Mouse (Mus musculus): Measurements from ENCODE around the gene Cldn1. TPM values are rescaled to one million over a fixed set of nuclear protein-coding genes. Genes with fewer than 3 reads are reported as not detected.

Gene Cldn1
- polyA plus RNA-seq, 1 experiment from 2014 or later: 10.4 TPM

- no peak overlapping the region for H3K4me3 ChIP-seq (ENCODE audit: low read length)
- WGBS: 80% methylated on average over 1 of the region's 1 CpGs
- H3K4me1 ChIP-seq (ENCODE audit: control insufficient read depth, insufficient read depth, low read depth, low read length): no peaks in the 10 kb centered on the region; the same call in 1 of the 2 replicates
- H3K27me3 ChIP-seq (replicated peaks; ENCODE audit: control insufficient read depth, insufficient read depth, low read length): no peaks in the 10 kb centered on the region; the same call in 1 of the 2 replicates
- H3K36me3 ChIP-seq (ENCODE audit: control insufficient read depth, insufficient read depth, low read length): no peaks in the 10 kb centered on the region
- no peaks in the 10 kb centered on the region for H3K9me3 ChIP-seq (ENCODE audit: control insufficient read depth, low read length)
- no peak overlapping the region for H3K4me2 ChIP-seq (ENCODE audit: low read length)
- ATAC-seq: no peak
- no peak overlapping the region for H3K9ac ChIP-seq (ENCODE audit: low read depth, low read length)
- no peak overlapping the region for H3K27ac ChIP-seq (ENCODE audit: low read depth, low read length)
Observed at GRCm38 (mm10) chr16:26370127-26370526, 1.5 kb downstream of the Cldn1 start.

DNA sequence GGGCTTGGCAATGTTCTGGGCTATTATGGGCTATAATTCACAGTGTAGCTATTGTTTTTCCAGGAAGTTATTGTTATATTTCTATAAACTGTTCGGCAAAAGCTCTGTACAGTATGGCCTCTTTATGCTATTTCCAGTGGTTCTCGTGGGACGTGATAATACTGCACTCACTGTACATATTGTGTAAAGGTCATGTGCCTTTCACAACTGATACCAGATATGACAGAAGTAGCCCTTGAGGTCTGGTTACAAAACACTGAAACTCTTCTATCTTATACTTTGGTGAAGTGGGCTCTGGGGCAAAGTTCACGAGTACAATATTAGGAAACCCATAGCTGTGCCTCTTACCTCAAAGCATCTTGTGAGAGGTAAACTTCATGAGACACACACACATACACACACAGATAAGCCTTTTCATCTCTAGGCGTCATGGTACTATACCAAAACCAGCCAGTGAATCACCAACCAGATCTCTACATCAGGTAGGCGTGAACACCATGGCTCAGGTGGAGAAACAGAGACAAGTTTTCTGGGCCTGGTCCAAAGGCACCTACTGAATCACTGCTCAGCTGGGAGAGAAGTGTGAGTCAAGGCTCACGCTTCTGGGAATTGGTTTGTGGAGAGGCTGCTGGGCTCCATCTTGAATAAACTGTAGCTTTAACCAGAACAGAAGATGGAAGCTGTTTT is 2.5 kb downstream of the Cldn1 start:
- no peaks in the 10 kb centered on the region for H3K9me3 ChIP-seq (ENCODE audit: control insufficient read depth, low read length)
- WGBS: 87% methylated on average over 7 of the region's 7 CpGs
- H3K27ac ChIP-seq (ENCODE audit: low read depth, low read length): no peak overlapping the region
- H3K4me3 ChIP-seq (ENCODE audit: low read length): no peak overlapping the region
- no peak for ATAC-seq
- H3K4me2 ChIP-seq (ENCODE audit: low read length): no peak overlapping the region
- no peaks in the 10 kb centered on the region for H3K36me3 ChIP-seq (ENCODE audit: control insufficient read depth, insufficient read depth, low read length)
- H3K9ac ChIP-seq (ENCODE audit: low read depth, low read length): no peak overlapping the region
- H3K4me1 ChIP-seq (ENCODE audit: control insufficient read depth, insufficient read depth, low read depth, low read length): no peaks in the 10 kb centered on the region; the same call in 1 of the 2 replicates
- no peaks in the 10 kb centered on the region; the same call in 1 of the 2 replicates for H3K27me3 ChIP-seq (replicated peaks; ENCODE audit: control insufficient read depth, insufficient read depth, low read length)

- Histone ChIP-seq H3K4me2 (ENCODE audit: low read length) (no peak overlapping the region), H3K4me3 (ENCODE audit: low read length) (no peak overlapping the region), H3K4me1 (ENCODE audit: control insufficient read depth, insufficient read depth, low read depth, low read length) (no peaks in the 10 kb centered on the region; the same call in 1 of the 2 replicates), H3K9me3 (ENCODE audit: control insufficient read depth, low read length) (no peaks in the 10 kb centered on the region), H3K27ac (ENCODE audit: low read depth, low read length) (no peak overlapping the region), H3K36me3 (ENCODE audit: control insufficient read depth, insufficient read depth, low read length) (no peaks in the 10 kb centered on the region), H3K27me3 (replicated peaks; ENCODE audit: control insufficient read depth, insufficient read depth, low read length) (no peaks in the 10 kb centered on the region; the same call in 1 of the 2 replicates), H3K9ac (ENCODE audit: low read depth, low read length) (no peak overlapping the region)
- ATAC-seq: no peak
- 76% methylated on average over 5 of the region's 5 CpGs for WGBS
Observed at GRCm38 (mm10) chr16:26368121-26368520, 3.5 kb downstream of the Cldn1 start.

DNA sequence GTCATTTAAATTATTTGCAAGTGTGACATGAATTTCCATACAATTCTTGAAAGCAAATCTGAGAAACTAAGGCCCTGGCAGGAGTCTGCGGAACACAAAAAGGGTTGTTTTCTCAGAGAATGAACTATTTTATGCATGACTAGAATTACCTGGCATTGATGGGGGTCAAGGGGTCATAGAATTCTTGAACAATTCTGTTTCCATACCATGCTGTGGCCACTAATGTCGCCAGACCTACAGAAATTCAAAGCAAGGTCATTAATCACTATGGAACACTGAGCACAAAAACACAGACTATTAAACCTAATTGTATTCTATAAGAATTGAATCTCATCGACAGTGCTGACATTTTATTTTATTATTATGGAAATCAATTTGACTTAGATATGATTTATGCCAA is 10.9 kb downstream of the Cldn1 start:
- no peaks in the 10 kb centered on the region for H3K4me1 ChIP-seq (ENCODE audit: control insufficient read depth, insufficient read depth, low read depth, low read length)
- WGBS: 27% methylated on average over 3 of the region's 3 CpGs
- H3K4me2 ChIP-seq (ENCODE audit: low read length): no peak overlapping the region
- H3K9ac ChIP-seq (ENCODE audit: low read depth, low read length): no peak overlapping the region
- no peak overlapping the region for H3K27ac ChIP-seq (ENCODE audit: low read depth, low read length)
- H3K9me3 ChIP-seq (ENCODE audit: control insufficient read depth, low read length): no peaks in the 10 kb centered on the region
- ATAC-seq: no peak
- H3K36me3 ChIP-seq (ENCODE audit: control insufficient read depth, insufficient read depth, low read length): no peaks in the 10 kb centered on the region
- no peaks in the 10 kb centered on the region for H3K27me3 ChIP-seq (replicated peaks; ENCODE audit: control insufficient read depth, insufficient read depth, low read length)
- H3K4me3 ChIP-seq (ENCODE audit: low read length): no peak overlapping the region

GRCm38 (mm10) chr16:26359619-26360018 is 12.0 kb downstream of the Cldn1 start:
- Histone ChIP-seq H3K27ac (ENCODE audit: low read depth, low read length) (no peak overlapping the region), H3K4me2 (ENCODE audit: low read length) (no peak overlapping the region), H3K4me3 (ENCODE audit: low read length) (no peak overlapping the region), H3K27me3 (replicated peaks; ENCODE audit: control insufficient read depth, insufficient read depth, low read length) (no peaks in the 10 kb centered on the region), H3K36me3 (ENCODE audit: control insufficient read depth, insufficient read depth, low read length) (no peaks in the 10 kb centered on the region), H3K9me3 (ENCODE audit: control insufficient read depth, low read length) (no peaks in the 10 kb centered on the region), H3K9ac (ENCODE audit: low read depth, low read length) (no peak overlapping the region), H3K4me1 (ENCODE audit: control insufficient read depth, insufficient read depth, low read depth, low read length) (no peaks in the 10 kb centered on the region)
- WGBS: 45% methylated on average over 4 of the region's 4 CpGs
- peak; percentile 85 for ATAC-seq

GRCm38 (mm10) chr16:26358898-26359297 is 12.7 kb downstream of the Cldn1 start:
- Histone ChIP-seq H3K4me1 (ENCODE audit: control insufficient read depth, insufficient read depth, low read depth, low read length) (no peaks in the 10 kb centered on the region), H3K4me2 (ENCODE audit: low read length) (no peak overlapping the region), H3K27ac (ENCODE audit: low read depth, low read length) (no peak overlapping the region), H3K4me3 (ENCODE audit: low read length) (no peak overlapping the region), H3K9me3 (ENCODE audit: control insufficient read depth, low read length) (no peaks in the 10 kb centered on the region), H3K36me3 (ENCODE audit: control insufficient read depth, insufficient read depth, low read length) (no peaks in the 10 kb centered on the region), H3K27me3 (replicated peaks; ENCODE audit: control insufficient read depth, insufficient read depth, low read length) (no peaks in the 10 kb centered on the region), H3K9ac (ENCODE audit: low read depth, low read length) (no peak overlapping the region)
- WGBS: 93% methylated on average over 5 of the region's 5 CpGs
- ATAC-seq: no peak

GRCm38 (mm10) chr16:26357863-26358780 is 13.5 kb downstream of the Cldn1 start:
- H3K27me3 ChIP-seq (replicated peaks; ENCODE audit: control insufficient read depth, insufficient read depth, low read length): no peaks in the 10 kb centered on the region
- H3K9me3 ChIP-seq (ENCODE audit: control insufficient read depth, low read length): no peaks in the 10 kb centered on the region
- no peak for ATAC-seq
- H3K9ac ChIP-seq (ENCODE audit: low read depth, low read length): no peak overlapping the region
- H3K4me2 ChIP-seq (ENCODE audit: low read length): no peak overlapping the region
- 79% methylated on average over 5 of the region's 5 CpGs for WGBS
- no peak overlapping the region for H3K27ac ChIP-seq (ENCODE audit: low read depth, low read length)
- H3K4me1 ChIP-seq (ENCODE audit: control insufficient read depth, insufficient read depth, low read depth, low read length): no peaks in the 10 kb centered on the region
- no peaks in the 10 kb centered on the region for H3K36me3 ChIP-seq (ENCODE audit: control insufficient read depth, insufficient read depth, low read length)
- H3K4me3 ChIP-seq (ENCODE audit: low read length): no peak overlapping the region

DNA sequence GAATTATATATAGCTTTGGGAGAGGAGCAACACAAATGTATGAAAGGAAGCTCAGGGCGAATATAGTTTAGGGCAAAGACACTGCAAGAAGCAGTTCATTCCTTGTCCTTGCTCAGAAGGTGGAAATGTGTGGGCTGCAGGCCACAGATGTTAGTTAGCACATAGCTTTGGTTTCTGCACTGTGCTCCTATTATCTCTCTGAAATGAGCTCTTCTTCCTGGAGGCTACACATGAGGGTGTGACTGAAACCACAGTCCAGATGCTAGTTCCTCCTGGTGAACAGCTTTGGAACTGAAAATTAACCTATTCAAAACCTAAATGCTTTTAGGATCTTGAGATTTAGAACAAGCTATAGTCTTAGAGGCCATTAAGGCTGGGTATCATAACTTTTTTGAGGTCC is 16.1 kb downstream of the Cldn1 start:
- ATAC-seq: no peak
- no peaks in the 10 kb centered on the region for H3K4me1 ChIP-seq (ENCODE audit: control insufficient read depth, insufficient read depth, low read depth, low read length)
- no peak overlapping the region for H3K4me2 ChIP-seq (ENCODE audit: low read length)
- H3K36me3 ChIP-seq (ENCODE audit: control insufficient read depth, insufficient read depth, low read length): no peaks in the 10 kb centered on the region
- H3K4me3 ChIP-seq (ENCODE audit: low read length): no peak overlapping the region
- no peaks in the 10 kb centered on the region for H3K9me3 ChIP-seq (ENCODE audit: control insufficient read depth, low read length)
- no peaks in the 10 kb centered on the region for H3K27me3 ChIP-seq (replicated peaks; ENCODE audit: control insufficient read depth, insufficient read depth, low read length)
- no peak overlapping the region for H3K27ac ChIP-seq (ENCODE audit: low read depth, low read length)
- H3K9ac ChIP-seq (ENCODE audit: low read depth, low read length): no peak overlapping the region
- 96% methylated on average over 1 of the region's 1 CpGs for WGBS

- H3K4me3 ChIP-seq (ENCODE audit: low read length): no peak overlapping the region
- 81% methylated on average over 4 of the region's 4 CpGs for WGBS
- H3K36me3 ChIP-seq (ENCODE audit: control insufficient read depth, insufficient read depth, low read length): no peaks in the 10 kb centered on the region
- H3K4me2 ChIP-seq (ENCODE audit: low read length): no peak overlapping the region
- H3K27ac ChIP-seq (ENCODE audit: low read depth, low read length): no peak overlapping the region
- no peaks in the 10 kb centered on the region for H3K27me3 ChIP-seq (replicated peaks; ENCODE audit: control insufficient read depth, insufficient read depth, low read length)
- H3K9me3 ChIP-seq (ENCODE audit: control insufficient read depth, low read length): no peaks in the 10 kb centered on the region
- no peaks in the 10 kb centered on the region for H3K4me1 ChIP-seq (ENCODE audit: control insufficient read depth, insufficient read depth, low read depth, low read length)
- H3K9ac ChIP-seq (ENCODE audit: low read depth, low read length): no peak overlapping the region
- ATAC-seq: no peak
Observed at GRCm38 (mm10) chr16:26350786-26351185, 20.9 kb downstream of the Cldn1 start.
